Mouse (Mus musculus) liver, embryonic 13.5 days (tissue): ENCODE data around the gene Fmn2. TPM values are rescaled to one million over a fixed set of nuclear protein-coding genes. Genes with fewer than 3 reads are reported as not detected.

Source experiments
- ATAC-seq: fragments of 200-750 bp; cut with Nextera tagmentation; 2 replicates; pipeline ENCODE4 v1.8.0; 2017; ENCODE audit warnings: low read depth, mild to moderate bottlenecking, moderate number of reproducible peaks, moderate library complexity
- DNase-seq: peaks from one replicate; pipeline ENCODE4 v3.0.0; 2022
- H3K27ac ChIP-seq: fragments of 300-500 bp; sonication (generic); 2 replicates; pipeline ENCODE4 v1.5.1; 2015; ENCODE audit warnings: moderate library complexity, mild to moderate bottlenecking, inconsistent platforms
- H3K27me3 ChIP-seq: fragments of 300-500 bp; sonication (generic); 2 replicates; pipeline ENCODE4 v1.6.1; 2015; ENCODE audit warnings: mild to moderate bottlenecking, inconsistent platforms
- H3K36me3 ChIP-seq: fragments of 300-500 bp; sonication (generic); 2 replicates; pipeline ENCODE4 v1.6.1; 2015; ENCODE audit warnings: mild to moderate bottlenecking, inconsistent platforms
- H3K4me1 ChIP-seq: fragments of 300-500 bp; sonication (generic); replicated peaks from 2 replicates; pipeline ENCODE4 v1.6.1; 2015; ENCODE audit warnings: inconsistent platforms
- H3K4me2 ChIP-seq: fragments of 300-500 bp; sonication (generic); 2 replicates; pipeline ENCODE4 v1.6.1; 2015; ENCODE audit warnings: inconsistent platforms, mild to moderate bottlenecking, moderate library complexity
- H3K4me3 ChIP-seq: fragments of 300-500 bp; sonication (generic); replicated peaks from 2 replicates; pipeline ENCODE4 v1.5.1; 2015; ENCODE audit warnings: mild to moderate bottlenecking, inconsistent platforms
- H3K9ac ChIP-seq: fragments of 300-500 bp; sonication (generic); 2 replicates; pipeline ENCODE4 v1.6.1; 2015; ENCODE audit warnings: mild to moderate bottlenecking, inconsistent platforms
- H3K9me3 ChIP-seq: fragments of 300-500 bp; sonication (generic); replicated peaks from 2 replicates; pipeline ENCODE4 v1.6.1; 2016; ENCODE audit warnings: inconsistent platforms
- WGBS: fragments of 180-500 bp; shearing (Covaris S2); methylation state at CpG from one replicate; pipeline ENCODE4 v1.1.7; 2015; ENCODE audit not compliant: insufficient replicate concordance; 5-methylcytosine and 5-hydroxymethylcytosine counted together
- polyA plus RNA-seq: library from polyadenylated mRNA; unstranded; fragments of >200 nt; fragmentation: Nextera tagmentation; extraction: Ambion mirVana; gene quantifications from 2 replicates; pipeline ENCODE4 v1.2.1, GENCODE M21; 2015

Gene Fmn2
- polyA plus RNA-seq, 1 experiment from 2014 or later, result 0.06 TPM

DNA sequence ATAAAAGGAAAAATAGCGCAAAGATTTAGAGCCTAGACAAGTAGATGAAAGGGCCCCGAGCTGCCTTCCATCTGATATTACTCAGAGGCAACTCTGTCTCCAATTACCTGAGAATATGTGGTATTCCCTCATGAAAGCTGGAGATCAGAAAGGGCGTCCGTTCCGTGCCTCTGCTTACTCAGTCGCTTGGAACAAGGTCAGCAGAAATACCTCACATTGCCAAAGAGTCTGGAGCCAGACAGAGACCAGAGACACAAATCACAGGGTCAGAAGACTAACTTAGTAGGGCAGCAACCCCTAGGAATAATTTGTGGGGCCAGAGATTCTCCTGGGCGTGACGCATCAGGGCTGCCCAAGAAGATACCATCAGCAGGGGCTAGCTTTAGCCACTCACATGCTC, 237.3 kb downstream of the Fmn2 start:
- Histone ChIP-seq H3K4me1 (no peaks in the 10 kb centered on the region), H3K27ac (no peak overlapping the region), H3K27me3 (no peaks in the 10 kb centered on the region), H3K9ac (no peak overlapping the region), H3K36me3 (no peaks in the 10 kb centered on the region), H3K4me3 (no peak overlapping the region), H3K9me3 (no peaks in the 10 kb centered on the region), H3K4me2 (no peak overlapping the region)
- DNase-seq (no peak), ATAC-seq (no peak)
- WGBS, result 67% methylated on average over 8 of the region's 8 CpGs

DNA sequence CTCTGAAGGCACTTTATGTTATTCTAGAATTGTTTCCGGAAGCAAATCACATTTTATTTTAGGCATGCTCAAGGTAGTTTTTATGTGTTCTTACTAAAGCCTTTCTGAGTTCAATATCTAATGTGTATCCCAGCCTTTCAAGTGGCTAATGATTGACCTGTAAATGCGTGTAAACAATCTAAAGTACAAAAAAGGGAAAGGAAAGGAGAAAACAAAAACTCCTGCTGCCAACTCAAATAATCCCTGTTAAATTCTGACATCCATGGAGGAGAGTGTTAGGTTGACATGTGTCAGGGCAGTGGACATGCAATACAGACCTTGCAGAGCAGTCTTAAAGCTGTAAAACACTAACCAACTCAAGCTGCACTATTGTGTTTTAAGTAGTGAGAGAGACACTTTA, 241.0 kb downstream of the Fmn2 start:
- Histone ChIP-seq H3K36me3 (no peaks in the 10 kb centered on the region), H3K4me3 (no peak overlapping the region), H3K9me3 (no peaks in the 10 kb centered on the region), H3K27me3 (no peaks in the 10 kb centered on the region), H3K27ac (no peak overlapping the region), H3K4me2 (no peak overlapping the region), H3K9ac (no peak overlapping the region), H3K4me1 (no peaks in the 10 kb centered on the region)
- DNase-seq, result no peak
- 64% methylated on average over 2 of the region's 2 CpGs for WGBS
- ATAC-seq, result no peak

DNA sequence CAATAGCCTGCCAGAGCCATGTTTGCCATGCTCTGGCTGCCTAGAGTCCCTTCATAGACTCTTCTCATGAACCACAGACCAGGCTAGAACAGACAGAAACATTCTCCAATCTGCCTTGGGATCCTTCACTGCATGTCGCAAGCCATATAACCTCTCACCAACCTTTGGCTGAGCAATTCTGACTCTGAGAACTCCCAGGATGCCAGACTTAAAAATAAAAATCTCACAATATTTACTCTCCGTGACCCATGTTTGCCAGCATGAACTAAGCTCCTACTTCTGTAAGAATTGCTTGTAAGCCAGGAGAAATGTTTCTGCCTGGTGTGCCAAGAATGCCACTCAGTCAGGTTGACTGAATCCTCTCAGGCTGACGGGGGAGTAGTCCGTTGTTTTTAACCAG, 246.9 kb downstream of the Fmn2 start:
- Histone ChIP-seq H3K4me1 (no peaks in the 10 kb centered on the region), H3K9ac (no peak overlapping the region), H3K36me3 (no peaks in the 10 kb centered on the region), H3K27me3 (no peaks in the 10 kb centered on the region), H3K4me2 (no peak overlapping the region), H3K27ac (no peak overlapping the region), H3K4me3 (no peak overlapping the region), H3K9me3 (no peaks in the 10 kb centered on the region)
- ATAC-seq, result no peak
- 73% methylated on average over 4 of the region's 4 CpGs for WGBS
- DNase-seq, result no peak

DNA sequence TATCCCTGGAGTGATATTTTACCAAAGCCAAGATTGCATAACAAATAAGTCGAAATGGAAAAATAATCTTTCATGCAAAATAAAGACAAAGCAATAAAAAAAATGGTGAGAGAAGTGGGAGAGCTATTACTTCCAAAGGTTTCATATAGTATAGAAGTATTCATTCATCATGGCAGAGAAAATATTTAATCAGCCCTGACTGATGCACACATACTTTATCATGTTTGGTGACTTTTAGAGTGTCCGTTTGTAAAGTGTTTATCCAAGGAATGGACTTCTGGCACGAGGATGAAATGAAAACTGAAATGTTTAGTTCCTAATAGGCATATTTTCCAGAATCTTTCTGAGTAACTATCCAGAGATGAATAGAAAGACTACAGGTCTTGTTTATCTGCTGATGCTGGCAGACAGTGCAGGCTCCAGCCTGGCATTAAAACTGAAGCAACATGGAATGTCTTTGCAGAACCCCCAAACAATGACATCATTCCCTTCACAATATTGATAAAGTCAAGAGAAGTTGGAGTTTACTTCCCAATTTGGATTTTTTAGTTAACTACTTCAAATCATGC, 249.4 kb downstream of the Fmn2 start:
- ATAC-seq (no peak), DNase-seq (no peak)
- WGBS, result 34% methylated on average over 3 of the region's 3 CpGs
- no peak overlapping the region for H3K27ac ChIP-seq
- H3K36me3 ChIP-seq, result no peaks in the 10 kb centered on the region
- no peak overlapping the region for H3K4me3 ChIP-seq
- no peak overlapping the region for H3K4me2 ChIP-seq
- H3K4me1 ChIP-seq, result no peaks in the 10 kb centered on the region
- H3K9me3 ChIP-seq, result no peaks in the 10 kb centered on the region
- no peak overlapping the region for H3K9ac ChIP-seq
- H3K27me3 ChIP-seq, result no peaks in the 10 kb centered on the region

DNA sequence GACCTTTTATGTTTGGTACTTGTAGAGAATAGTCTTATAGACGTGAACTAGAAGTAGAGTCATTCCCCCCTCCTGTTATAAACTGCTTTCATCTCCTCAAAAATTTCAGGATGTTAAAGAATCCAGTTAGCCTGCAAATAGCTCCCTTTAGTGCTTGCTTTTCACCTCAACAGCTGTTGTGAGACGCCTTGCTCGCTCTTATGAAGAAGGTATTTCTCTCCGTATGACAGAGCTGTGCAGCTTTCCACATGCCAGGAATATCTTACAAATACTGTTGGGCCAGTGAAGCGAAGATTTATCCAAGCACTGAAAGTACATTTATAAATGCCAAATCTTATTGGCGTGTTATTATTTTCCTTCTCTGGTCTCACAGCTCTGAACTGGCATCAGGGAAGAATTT, 257.7 kb downstream of the Fmn2 start:
- no peak overlapping the region for H3K9ac ChIP-seq
- no peaks in the 10 kb centered on the region for H3K4me1 ChIP-seq
- ATAC-seq (no peak), DNase-seq (no peak)
- H3K27ac ChIP-seq, result no peak overlapping the region
- H3K27me3 ChIP-seq, result no peaks in the 10 kb centered on the region
- H3K9me3 ChIP-seq, result 0 out of 2 replicates have a peak, but pooled peaks cover 3% of the 10 kb centered on the region
- H3K4me2 ChIP-seq, result no peak overlapping the region
- H3K4me3 ChIP-seq, result no peak overlapping the region
- 61% methylated on average over 6 of the region's 6 CpGs for WGBS
- H3K36me3 ChIP-seq, result no peaks in the 10 kb centered on the region

DNA sequence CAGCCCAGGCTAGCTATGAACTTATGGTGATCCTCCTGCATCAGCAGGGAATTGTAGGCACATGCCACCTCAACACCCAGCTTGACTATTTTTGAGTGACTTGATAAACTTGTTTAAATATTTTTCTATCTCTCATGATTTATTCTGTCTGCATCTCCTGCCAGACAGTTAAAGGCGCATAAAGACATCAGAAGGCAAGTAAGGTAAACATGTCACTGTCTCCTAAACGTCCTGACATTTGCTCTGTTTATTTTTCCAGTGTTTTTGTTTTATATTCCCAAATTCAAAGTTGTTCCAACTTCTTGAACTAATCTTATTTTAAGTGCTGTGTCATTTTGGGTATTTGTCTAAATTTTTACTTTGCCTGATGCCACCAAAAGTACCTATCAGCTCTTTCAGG, 264.1 kb downstream of the Fmn2 start:
- ATAC-seq, result no peak
- no peak for DNase-seq
- 40% methylated on average over 2 of the region's 2 CpGs for WGBS

DNA sequence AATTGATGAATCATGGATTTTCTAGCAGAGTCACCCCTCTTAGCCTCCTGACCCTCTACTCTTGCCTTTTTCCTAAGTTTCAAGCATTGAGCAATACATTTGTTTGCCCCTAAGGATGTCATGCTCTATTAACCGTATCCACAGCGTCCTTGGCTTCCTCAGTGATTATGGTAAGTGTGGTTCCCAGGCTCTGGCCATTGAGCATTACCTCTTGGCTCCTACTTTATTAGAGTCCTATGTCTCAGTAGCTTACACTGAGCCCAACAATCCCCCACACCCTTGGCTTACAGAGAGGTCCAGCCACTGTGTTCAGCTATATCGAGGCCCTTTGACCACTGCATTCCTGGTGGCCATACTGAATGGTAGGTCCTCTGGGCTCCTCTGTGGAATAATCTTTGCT, 265.2 kb downstream of the Fmn2 start:
- Histone ChIP-seq H3K27ac (no peak overlapping the region), H3K27me3 (no peaks in the 10 kb centered on the region), H3K4me1 (no peaks in the 10 kb centered on the region), H3K36me3 (no peaks in the 10 kb centered on the region), H3K9ac (no peak overlapping the region), H3K4me2 (no peak overlapping the region), H3K4me3 (no peak overlapping the region), H3K9me3 (no peaks in the 10 kb centered on the region)
- ATAC-seq, result no peak
- 70% methylated on average over 3 of the region's 3 CpGs for WGBS
- DNase-seq, result no peak

More for the DNA sequence above, 264.1 kb downstream of the Fmn2 start:
- H3K27ac ChIP-seq, result no peak overlapping the region
- H3K4me2 ChIP-seq, result no peak overlapping the region
- no peaks in the 10 kb centered on the region for H3K9me3 ChIP-seq
- H3K36me3 ChIP-seq, result no peaks in the 10 kb centered on the region
- no peaks in the 10 kb centered on the region for H3K4me1 ChIP-seq
- H3K9ac ChIP-seq, result no peak overlapping the region
- H3K27me3 ChIP-seq, result no peaks in the 10 kb centered on the region
- H3K4me3 ChIP-seq, result no peak overlapping the region

DNA sequence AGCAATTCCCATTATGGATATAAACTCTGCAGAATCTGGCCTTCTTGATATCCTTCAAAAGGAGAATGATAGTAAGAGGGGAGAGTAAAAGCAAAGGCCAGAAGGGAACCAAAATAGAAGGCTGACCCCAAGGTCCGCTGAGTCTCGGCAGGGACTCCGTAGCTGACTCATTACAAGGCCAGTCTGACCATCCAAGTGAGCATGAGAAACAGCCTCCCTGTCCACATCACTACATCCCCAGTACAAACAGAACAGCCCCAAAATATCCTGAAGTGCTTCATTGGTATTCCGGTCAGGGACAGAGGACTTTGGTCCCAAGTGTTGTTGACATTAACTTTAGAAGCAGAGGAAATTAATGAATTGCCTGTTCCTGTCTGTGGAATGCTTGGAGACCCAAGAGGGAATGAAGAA, 270.3 kb downstream of the Fmn2 start:
- Histone ChIP-seq H3K9ac (no peak overlapping the region), H3K36me3 (no peaks in the 10 kb centered on the region), H3K27me3 (no peaks in the 10 kb centered on the region), H3K4me3 (no peak overlapping the region), H3K27ac (no peak overlapping the region), H3K4me2 (no peak overlapping the region), H3K9me3 (no peaks in the 10 kb centered on the region), H3K4me1 (no peaks in the 10 kb centered on the region)
- DNase-seq, result no peak
- no peak for ATAC-seq
- 64% methylated on average over 4 of the region's 4 CpGs for WGBS

DNA sequence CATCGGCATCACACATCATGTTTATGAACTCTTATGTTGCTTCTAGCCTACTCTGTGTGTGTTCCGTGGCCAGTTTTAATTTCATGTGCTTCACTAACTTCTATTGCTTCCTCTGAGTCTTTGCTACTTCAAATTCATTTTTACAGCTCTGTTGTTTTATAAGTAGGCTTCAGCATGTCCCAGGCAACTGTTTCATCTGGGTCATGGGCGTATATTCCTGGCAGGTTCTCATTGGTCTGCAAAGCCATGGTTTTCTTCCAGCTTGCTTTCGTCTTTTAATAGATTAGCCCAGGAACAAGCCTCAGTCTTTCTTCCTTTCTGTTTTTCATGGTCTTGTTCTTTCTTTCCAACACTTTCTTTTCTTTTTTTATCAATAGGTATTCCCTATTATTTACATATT, 279.4 kb downstream of the Fmn2 start:
- no peak for DNase-seq
- Histone ChIP-seq H3K4me1 (no peaks in the 10 kb centered on the region), H3K9ac (no peak overlapping the region), H3K27me3 (no peaks in the 10 kb centered on the region), H3K9me3 (no peaks in the 10 kb centered on the region), H3K36me3 (no peaks in the 10 kb centered on the region), H3K4me3 (no peak overlapping the region), H3K4me2 (no peak overlapping the region), H3K27ac (no peak overlapping the region)
- ATAC-seq, result no peak
- WGBS, result 65% methylated on average over 4 of the region's 4 CpGs

DNA sequence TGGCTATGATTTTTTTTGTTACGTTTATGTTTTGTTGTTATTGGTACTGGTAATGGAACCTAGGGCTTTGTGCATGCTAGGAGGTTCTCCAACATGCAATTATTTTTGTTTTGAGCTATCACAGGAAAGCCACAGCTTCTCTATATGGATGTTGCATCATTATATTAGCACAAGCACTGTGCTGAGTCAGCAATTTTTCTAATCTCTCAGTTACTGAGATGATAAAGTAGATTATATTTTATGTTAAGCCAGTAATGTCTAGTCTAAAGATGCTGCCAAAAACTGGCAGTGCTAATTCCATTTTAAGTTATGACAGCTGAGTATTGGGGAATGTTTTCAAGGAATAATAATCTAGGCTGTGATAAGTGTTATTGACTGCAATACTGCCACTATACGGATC, 287.0 kb downstream of the Fmn2 start:
- H3K9ac ChIP-seq, result no peak overlapping the region
- H3K27me3 ChIP-seq, result no peaks in the 10 kb centered on the region
- no peaks in the 10 kb centered on the region for H3K4me1 ChIP-seq
- H3K9me3 ChIP-seq, result no peaks in the 10 kb centered on the region
- H3K27ac ChIP-seq, result no peak overlapping the region
- ATAC-seq (no peak), DNase-seq (no peak)
- no peak overlapping the region for H3K4me2 ChIP-seq
- no peak overlapping the region for H3K4me3 ChIP-seq
- no peaks in the 10 kb centered on the region for H3K36me3 ChIP-seq
- 67% methylated on average over 2 of the region's 2 CpGs for WGBS

DNA sequence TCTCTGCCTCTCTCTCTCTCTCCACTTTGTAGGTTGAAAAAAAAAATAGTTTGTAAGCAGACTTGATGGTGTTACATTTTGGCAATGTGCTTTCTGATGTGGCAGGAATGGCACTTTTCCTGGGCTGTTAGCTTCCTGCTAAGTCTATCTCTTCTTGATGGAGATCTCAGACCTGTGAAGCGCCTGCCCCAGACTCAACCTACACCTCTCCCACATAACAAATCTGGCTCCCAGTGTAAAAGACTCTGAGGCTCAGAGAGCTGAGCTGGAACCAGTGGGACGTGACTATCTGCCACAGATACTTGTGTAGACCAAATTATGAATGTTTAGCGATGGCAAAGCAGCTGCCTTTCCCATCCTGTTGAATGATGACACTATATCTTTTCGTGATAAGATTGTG, 310.2 kb downstream of the Fmn2 start:
- no peak overlapping the region for H3K4me2 ChIP-seq
- H3K27me3 ChIP-seq, result no peaks in the 10 kb centered on the region
- H3K36me3 ChIP-seq, result no peaks in the 10 kb centered on the region
- no peak overlapping the region for H3K27ac ChIP-seq
- no peak for ATAC-seq
- no peak overlapping the region for H3K9ac ChIP-seq
- no peaks in the 10 kb centered on the region for H3K4me1 ChIP-seq
- H3K9me3 ChIP-seq, result no peaks in the 10 kb centered on the region
- DNase-seq, result no peak
- H3K4me3 ChIP-seq, result no peak overlapping the region
- WGBS, result 51% methylated on average over 4 of the region's 4 CpGs

DNA sequence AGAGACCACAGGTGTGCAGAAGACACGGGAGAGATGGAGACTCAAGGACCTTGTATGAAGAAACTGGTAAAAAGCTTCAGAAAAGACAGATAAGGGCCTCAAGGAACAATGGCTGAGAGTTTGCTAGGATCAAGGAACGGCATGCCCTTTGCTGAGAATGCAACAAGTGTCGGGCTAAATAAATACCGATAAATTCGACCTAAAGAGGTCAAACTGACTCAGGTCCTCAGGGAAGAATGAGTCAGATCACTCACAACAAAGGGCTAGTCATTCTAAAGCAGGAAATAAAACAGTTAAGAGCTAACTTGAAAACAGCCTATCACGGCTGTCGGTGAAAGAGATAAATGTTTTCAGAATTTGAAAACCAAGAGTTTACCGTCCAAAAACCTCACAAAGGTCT, 324.9 kb downstream of the Fmn2 start:
- ATAC-seq (no peak), DNase-seq (no peak)
- no peaks in the 10 kb centered on the region for H3K9me3 ChIP-seq
- no peaks in the 10 kb centered on the region for H3K36me3 ChIP-seq
- no peak overlapping the region for H3K4me2 ChIP-seq
- no peak overlapping the region for H3K9ac ChIP-seq
- no peak overlapping the region for H3K27ac ChIP-seq
- no peaks in the 10 kb centered on the region for H3K4me1 ChIP-seq
- no peaks in the 10 kb centered on the region for H3K27me3 ChIP-seq
- no peak overlapping the region for H3K4me3 ChIP-seq
- 46% methylated on average over 8 of the region's 8 CpGs for WGBS
